13 mouse cellular contexts compared by ENCODE assay signal in genomic region chr11:54834596-54834995, GRCm38 (mm10). TPM values are rescaled to one million over a fixed set of nuclear protein-coding genes. Genes with fewer than 3 reads are reported as not detected.
DNase-seq lines count a peak whose midpoint lies in the region; TF ChIP-seq lines count a peak whose summit lies in the region.
"Had no signal": no experiment of that assay in that cellular context is flagged by ENCODE, and none has a peak within 500 bp of the region (broad histone marks: within the 10 kb centered on the region; RNA-seq: fewer than 3 reads in every experiment).

No protein-coding gene starts in this region.

- H3K4me3 ChIP-seq in layer of hippocampus, adult 2 months, result no peak overlapping the region
- H3K4me3 ChIP-seq in olfactory bulb, adult 2 months (ENCODE audit: insufficient read depth, low read depth, low read length), result no peak overlapping the region
- H3K4me3 ChIP-seq: embryonic facial prominence, embryonic 12.5 days; lung, embryonic 15.5 days; midbrain, embryonic 15.5 days; stomach, embryonic 15.5 days had no signal

- no peak for DNase-seq in layer of hippocampus, adult 2 months (ENCODE audit: low spot score in 2 of 2)
- DNase-seq in layer of hippocampus, postnatal 25 days (ENCODE audit: extremely low spot score in 1 of 2, low spot score in 1 of 2), result no peak
- DNase-seq in CD8-positive naive resting alpha-beta T cell, adult 2 months (ENCODE audit: low read depth in 2 of 2, low spot score in 2 of 2), result peak; percentile 40 to 52
- no peak for DNase-seq in brain, embryonic 14.5 days (ENCODE audit: low read depth)
- no peak for DNase-seq in cerebellum, postnatal 4 days (ENCODE audit: low spot score in 2 of 2)
- DNase-seq in left cerebral cortex, adult 8-10 months (ENCODE audit: low spot score in 2 of 2), result no peak
- DNase-seq in left cerebral cortex, postnatal 10 days (ENCODE audit: extremely low spot score in 1 of 2, low spot score in 2 of 2), result no peak
- DNase-seq: forebrain, postnatal 0 days had no signal

- TF ChIP-seq CTCF in layer of hippocampus, adult 2 months (conservative IDR thresholded peaks at IDR 0.05), result peak; percentile 63
- TF ChIP-seq CTCF in brain, embryonic 14.5 days (IDR thresholded peaks at IDR 0.05; ENCODE audit: borderline replicate concordance, extremely low read depth, insufficient read depth, insufficient read length), result peak; percentile 21; the same call in 1 of the 2 replicates
- TF ChIP-seq CTCF in olfactory bulb, adult 2 months (IDR thresholded peaks at IDR 0.05; ENCODE audit: insufficient read depth, low read depth, low read length), result no peak

- intact Hi-C loops in left cerebral cortex, postnatal 10 days (cut with DNase I), result no loop called here

- peak overlapping the region; percentile 90 for H3K27ac ChIP-seq in layer of hippocampus, adult 2 months
- peak overlapping the region; percentile 81 for H3K27ac ChIP-seq in olfactory bulb, adult 2 months (ENCODE audit: insufficient read depth, low read depth, low read length)
- H3K27ac ChIP-seq: embryonic facial prominence, embryonic 12.5 days; lung, embryonic 15.5 days; midbrain, embryonic 15.5 days; stomach, embryonic 15.5 days had no signal

- TF ChIP-seq POLR2A in brain, embryonic 14.5 days (IDR thresholded peaks at IDR 0.05; ENCODE audit: borderline replicate concordance, extremely low read depth, insufficient read depth, insufficient read length, poor library complexity, severe bottlenecking), result no peak
- no peak for TF ChIP-seq POLR2A in olfactory bulb, adult 2 months (IDR thresholded peaks at IDR 0.05; ENCODE audit: insufficient read depth, low read depth, low read length)

- H3K4me1 ChIP-seq in olfactory bulb, adult 2 months (ENCODE audit: control insufficient read depth, insufficient read depth, low read length), result peaks cover 13% of the 10 kb centered on the region
- H3K4me1 ChIP-seq: embryonic facial prominence, embryonic 12.5 days; lung, embryonic 15.5 days; midbrain, embryonic 15.5 days; stomach, embryonic 15.5 days had no signal

- WGBS in olfactory bulb, adult 2 months, result 75% methylated on average over 2 of the region's 2 CpGs

RNA-seq across cellular contexts. Expression of gene Lyrm7, which starts 26.1 kb away (rescaled TPM):
- 10 to 100 TPM; 28.7 to 30.9 TPM for total RNA-seq in layer of hippocampus, adult 2 months (2021)
- 10 to 100 TPM; 24.0 to 41.7 TPM for total RNA-seq in layer of hippocampus, postnatal 25 days (2021)
- 6.5 and 7.6 TPM in 2 replicates for polyA plus RNA-seq in brain, embryonic 14.5 days (2012; rRNA removed)
- polyA plus RNA-seq in olfactory bulb, adult 2 months (2012; ENCODE audit: insufficient read depth, insufficient read length, low replicate concordance, missing spikeins), result not detected in 2 replicates
- total RNA-seq in left cerebral cortex, adult 8-10 months (2022), result 10 to 100 TPM; 23.4 to 37.9 (median 27.9) TPM
- 10 to 100 TPM; 22.1 to 25.0 TPM for total RNA-seq in left cerebral cortex, postnatal 10 days (2021)

RNA-seq across cellular contexts. Expression of gene Hint1, which starts 31.6 kb away (rescaled TPM):
- 100 to 1,000 TPM; 252 to 273 TPM for total RNA-seq in layer of hippocampus, adult 2 months (2021)
- total RNA-seq in layer of hippocampus, postnatal 25 days (2021), result 100 to 1,000 TPM; 262 to 295 TPM
- polyA plus RNA-seq in brain, embryonic 14.5 days (2012; rRNA removed), result 711 and 924 TPM in 2 replicates
- polyA plus RNA-seq in olfactory bulb, adult 2 months (2012; ENCODE audit: insufficient read depth, insufficient read length, low replicate concordance, missing spikeins), result not detected in 2 replicates
- total RNA-seq in left cerebral cortex, adult 8-10 months (2022), result 100 to 1,000 TPM; 204 to 277 (median 234) TPM
- 100 to 1,000 TPM; 326 to 345 TPM for total RNA-seq in left cerebral cortex, postnatal 10 days (2021)

RNA-seq across cellular contexts. Expression of gene Cdc42se2, which starts 47.1 kb away (rescaled TPM):
- total RNA-seq in layer of hippocampus, adult 2 months (2021), result 100 to 1,000 TPM; 134 TPM
- 100 to 1,000 TPM; 151 to 158 TPM for total RNA-seq in layer of hippocampus, postnatal 25 days (2021)
- polyA plus RNA-seq in brain, embryonic 14.5 days (2012; rRNA removed), result 118 and 144 TPM in 2 replicates
- polyA plus RNA-seq in olfactory bulb, adult 2 months (2012; ENCODE audit: insufficient read depth, insufficient read length, low replicate concordance, missing spikeins), result 199 and 303 TPM in 2 replicates
- 100 to 1,000 TPM; 112 to 138 (median 115) TPM for total RNA-seq in left cerebral cortex, adult 8-10 months (2022)
- 100 to 1,000 TPM; 180 to 182 TPM for total RNA-seq in left cerebral cortex, postnatal 10 days (2021)

Comparison
In these comparisons a context has a peak if more than half of its experiments do, and no peak if none do; other contexts are left out.
1. DNase-seq: peak in CD8-positive naive resting alpha-beta T cell, adult 2 months (2 of 2); none in layer of hippocampus, adult 2 months (0 of 2), layer of hippocampus, postnatal 25 days (0 of 2), brain, embryonic 14.5 days (single experiment), cerebellum, postnatal 4 days (0 of 2), left cerebral cortex, adult 8-10 months (0 of 2) and left cerebral cortex, postnatal 10 days (0 of 2).